Mouse (Mus musculus) kidney, adult 8-10 months (tissue): ENCODE data around the gene Adgrv1.

ENCODE experiments used
- DNase-seq, 2 experiments: peaks; one replicate each; pipeline ENCODE4 v3.0.0; 2022

Gene Adgrv1

DNA sequence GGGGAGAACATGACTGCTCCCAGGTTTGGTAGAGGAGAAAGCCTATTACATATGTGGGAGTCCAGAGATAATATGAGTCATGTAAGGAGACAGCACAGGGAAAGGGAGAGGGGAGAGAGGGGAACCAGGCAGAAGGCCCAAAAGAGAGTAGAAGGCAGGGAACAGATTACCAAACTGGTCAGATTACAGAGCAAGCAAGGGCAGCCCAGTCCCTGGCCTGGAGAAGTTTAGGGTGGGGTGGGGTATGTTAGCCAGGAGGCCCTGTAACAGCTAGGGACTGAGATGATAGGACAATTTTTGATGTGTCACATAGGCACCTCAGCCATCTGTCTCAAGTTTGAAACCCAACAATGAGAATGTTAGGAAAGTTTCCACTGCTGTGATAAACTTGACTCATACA, 498.5 kb downstream of the Adgrv1 start:
- no peak for DNase-seq

DNA sequence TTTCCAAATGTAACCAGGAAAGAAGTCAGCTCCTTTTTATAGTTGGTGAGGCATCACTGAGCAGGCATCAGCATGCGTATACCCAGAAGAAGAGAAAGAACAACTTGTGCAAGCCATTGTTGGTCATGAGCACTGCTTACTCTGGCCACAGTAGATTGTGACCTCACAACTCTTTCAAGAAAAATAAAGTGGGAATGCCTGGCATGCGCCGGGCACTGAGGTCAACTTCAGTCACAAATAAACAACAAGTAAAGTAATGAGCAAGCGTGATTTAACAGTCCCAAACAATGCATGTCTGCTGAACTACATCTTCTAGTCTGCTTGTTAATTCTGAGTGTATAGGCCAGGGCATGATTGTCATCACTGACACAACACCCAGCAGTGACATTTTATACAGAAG, 499.6 kb downstream of the Adgrv1 start:
- DNase-seq, result peak; percentile 29 to 38

DNA sequence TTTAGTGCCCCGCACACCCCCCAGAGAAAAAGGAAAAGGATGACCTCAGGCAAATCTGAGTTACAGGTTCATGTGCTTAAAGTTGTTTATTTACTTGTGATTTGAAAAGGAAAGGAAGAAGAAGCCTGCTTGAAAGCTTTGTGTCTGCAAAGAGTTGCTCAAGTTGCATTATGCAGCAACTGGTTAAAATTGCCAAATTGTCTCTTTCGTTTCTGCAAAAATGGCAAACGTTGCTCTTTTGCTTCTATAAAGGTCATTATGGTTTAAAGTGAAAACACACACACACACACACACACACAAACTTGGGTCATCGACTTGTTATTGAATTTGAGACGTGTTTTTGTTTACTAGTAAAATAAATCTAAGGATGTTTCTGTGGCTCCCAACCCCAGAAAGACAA, 500.3 kb downstream of the Adgrv1 start:
- no peak for DNase-seq

DNA sequence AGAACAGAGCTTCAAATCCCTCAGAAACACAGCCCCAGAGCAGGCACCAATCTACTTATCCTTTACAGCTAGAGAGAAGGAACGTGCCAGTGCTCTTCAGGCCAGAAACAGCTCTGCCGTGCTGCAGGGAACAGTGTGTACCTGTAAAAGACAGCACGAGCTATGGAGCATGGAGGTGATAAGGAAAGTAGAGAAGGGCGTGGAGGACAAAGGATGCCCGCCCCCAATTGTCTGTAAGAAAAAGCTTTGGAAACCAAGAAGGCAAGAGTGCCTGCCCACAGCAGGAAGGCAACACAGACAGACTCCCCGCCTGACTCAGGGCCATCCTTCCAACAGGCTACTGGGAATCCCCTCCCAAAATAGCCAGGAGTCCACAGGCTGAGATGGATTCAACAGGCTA, 501.1 kb downstream of the Adgrv1 start:
- no peak for DNase-seq

DNA sequence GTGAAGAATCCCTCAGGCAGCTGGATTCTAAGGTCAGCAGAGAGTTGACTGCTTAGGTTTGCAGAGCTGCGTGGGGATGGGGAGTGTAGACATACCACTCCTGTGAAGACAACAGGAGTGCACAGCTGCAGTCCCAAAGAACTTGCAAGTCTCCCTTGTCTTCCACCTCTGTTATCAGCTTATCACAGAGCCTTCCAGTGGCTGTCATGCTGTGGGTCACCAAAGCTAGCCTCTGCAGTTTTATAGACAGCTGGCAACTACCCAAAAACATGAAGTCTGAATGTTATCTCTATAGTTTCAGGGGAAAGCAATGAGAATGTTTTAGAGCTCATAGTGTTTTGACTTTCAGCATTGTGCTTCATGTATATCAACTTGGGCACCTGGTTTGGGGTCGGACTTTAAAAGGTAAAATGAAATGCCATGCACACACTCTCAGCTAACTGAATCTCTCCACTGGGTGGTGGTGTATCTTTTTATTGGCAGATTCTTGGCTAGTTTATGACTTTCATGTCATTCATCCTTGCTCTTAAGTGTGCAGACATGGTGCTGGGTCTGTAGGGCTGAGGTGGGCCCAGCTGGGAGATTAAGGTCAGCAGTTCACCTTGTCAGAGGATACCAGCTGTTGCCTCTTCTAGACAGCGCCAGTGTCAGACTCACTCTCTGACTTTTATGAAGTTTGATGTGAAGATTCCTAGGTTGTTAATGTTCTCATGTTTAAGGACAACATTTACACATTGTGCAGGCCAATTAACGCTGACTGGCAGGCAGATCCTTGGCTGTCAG, 502.0 kb downstream of the Adgrv1 start:
- DNase-seq, result no peak

DNA sequence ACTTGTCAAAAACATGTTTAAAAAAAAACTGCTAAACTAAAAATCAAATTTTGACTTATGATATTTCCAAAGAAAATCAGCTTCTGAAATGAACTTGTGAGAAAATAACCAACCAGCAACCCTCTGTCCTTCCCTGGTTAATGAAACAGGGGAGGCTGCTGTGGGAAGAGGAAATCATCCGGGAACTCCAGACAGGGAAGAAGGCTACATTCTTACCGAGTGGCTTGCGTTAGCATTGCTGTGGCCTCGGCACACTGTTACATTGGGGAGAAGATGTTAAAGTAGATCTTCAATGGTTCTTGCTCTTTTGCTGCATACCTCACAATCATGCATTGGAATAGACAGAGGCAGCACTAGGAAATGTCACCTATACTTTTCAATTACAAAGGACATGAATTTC, 507.1 kb downstream of the Adgrv1 start:
- no peak for DNase-seq

DNA sequence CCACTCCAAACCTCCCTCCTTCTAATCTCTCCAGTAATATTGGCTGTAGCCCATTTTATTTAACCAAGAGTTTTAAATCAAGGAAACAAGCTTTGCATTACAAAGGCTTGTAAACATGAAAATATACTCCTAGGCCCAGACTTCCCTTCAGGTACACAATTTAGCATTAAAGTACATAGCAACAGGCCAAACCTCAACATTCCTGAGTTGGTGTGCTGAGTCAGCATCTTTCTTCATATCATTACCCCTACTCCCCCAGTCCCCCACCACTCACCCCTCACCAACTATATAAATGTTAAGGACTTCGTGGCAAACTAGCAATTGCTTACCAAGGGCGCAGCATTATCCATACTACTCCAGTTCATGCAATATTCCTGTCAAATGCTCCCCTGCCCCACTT, 510.7 kb downstream of the Adgrv1 start:
- no peak for DNase-seq

DNA sequence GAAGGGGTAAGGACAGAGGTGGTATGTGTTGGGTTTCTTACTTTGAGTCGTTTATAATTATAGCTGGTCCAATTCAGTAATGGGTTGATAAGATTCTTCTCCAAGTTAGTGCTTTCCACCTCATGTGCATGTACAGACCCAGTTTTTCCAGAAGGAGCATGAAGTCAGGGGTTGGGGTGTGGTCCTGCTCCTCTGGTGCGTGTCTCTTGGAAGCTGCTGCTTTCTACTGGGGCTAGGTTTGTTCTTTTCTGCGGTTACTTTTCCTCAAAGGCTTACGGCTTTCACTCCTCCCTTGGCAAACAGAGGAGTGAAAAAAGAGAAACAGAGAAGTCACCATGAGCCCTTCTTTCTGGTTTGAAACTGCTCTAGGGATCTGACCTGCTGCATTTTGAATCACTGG, 522.5 kb downstream of the Adgrv1 start:
- no peak for DNase-seq

DNA sequence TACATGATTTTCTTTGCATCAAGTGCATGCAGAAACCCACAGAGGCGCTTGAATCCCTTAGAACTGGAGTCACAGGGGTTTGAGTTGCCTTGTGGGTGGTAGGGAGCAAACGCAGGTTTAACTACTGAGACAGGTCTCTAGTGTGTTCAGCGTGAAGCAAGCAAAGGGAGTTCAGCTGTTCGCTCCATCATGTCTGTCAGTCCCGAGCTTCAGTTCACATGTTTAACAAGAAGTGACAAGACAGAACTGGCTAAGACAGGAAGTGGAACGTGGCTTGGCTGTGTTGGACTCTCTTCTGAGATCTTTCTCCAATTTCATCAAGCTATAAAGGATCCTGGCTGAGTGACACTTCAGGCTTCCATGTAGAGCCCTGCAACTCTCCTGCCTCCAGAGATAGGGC, 523.3 kb downstream of the Adgrv1 start:
- no peak for DNase-seq

DNA sequence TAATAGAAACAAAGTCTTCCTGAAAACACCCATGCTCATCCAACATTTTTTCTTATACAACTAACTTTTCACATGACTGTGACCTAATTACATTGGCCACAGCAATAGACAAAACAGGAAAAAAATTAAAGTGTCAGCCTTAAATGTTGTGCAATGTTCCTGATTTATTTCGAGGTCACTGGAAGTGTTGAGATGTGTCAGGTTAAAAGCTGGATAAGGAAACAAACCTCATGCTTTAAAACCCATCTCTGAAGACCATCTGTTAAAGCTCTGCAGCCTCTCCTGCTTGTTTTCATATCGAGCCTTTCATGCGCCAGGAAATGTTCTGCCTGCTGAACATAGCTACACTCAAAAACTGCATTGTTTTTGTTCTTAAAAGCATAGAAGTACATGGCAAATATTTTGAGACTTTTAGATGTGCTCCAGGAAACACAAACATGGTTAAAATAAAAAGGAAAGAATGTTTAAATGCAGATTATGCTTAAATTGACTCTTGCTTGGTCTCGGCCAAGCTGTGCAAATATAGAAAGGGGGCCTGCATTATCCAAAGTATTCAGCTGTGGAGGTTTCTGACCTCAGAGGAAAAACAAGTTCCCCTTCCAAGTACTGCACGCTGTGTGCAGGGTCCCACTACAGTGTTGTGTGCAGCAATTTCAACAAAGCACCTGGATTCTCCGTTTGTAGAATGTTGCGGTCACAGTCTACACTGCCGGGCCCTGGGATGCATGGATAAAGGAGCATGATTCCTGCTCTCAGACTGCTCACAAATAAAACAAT, 524.2 kb downstream of the Adgrv1 start:
- DNase-seq, result peak in 1 of 2 experiments; percentile 23

DNA sequence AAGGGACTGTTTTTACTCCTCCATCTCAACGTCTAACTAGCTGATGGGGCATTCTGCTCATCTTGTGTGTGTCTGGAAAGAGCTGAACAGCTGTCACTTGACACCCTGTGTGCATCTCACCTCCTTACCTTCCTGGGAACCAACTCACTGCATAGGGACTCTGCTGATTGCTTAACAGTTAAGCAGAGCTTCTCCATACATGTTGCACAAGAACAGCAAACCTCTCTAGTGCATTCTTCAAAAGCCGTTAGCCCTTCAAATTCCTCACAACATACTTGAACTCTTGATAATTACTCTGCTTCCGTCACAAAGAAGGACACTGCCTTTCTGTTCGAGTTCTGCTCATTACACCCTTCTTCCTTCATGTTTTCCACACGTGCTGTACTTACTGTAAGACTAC, 525.5 kb downstream of the Adgrv1 start:
- no peak for DNase-seq

DNA sequence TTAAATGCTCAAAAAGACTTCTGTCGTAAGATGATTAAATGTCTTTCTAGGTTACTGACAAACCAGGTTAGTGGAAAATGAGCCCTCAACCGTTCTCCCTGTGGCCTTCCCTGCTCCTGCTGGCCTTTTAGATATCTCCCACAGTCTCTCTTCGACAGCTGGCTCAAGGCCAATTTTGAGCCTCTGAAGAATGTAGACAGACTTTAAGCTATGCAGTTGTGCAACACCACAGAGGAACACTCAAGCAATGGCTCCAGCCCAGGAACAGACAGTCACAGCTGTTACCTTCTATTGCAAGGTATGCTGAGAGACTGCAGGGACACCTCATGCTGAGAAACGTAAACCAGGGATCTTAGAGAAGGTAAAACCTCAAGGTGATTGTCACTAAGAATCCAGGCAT, 529.2 kb downstream of the Adgrv1 start:
- peak; percentile 42 to 50 for DNase-seq

DNA sequence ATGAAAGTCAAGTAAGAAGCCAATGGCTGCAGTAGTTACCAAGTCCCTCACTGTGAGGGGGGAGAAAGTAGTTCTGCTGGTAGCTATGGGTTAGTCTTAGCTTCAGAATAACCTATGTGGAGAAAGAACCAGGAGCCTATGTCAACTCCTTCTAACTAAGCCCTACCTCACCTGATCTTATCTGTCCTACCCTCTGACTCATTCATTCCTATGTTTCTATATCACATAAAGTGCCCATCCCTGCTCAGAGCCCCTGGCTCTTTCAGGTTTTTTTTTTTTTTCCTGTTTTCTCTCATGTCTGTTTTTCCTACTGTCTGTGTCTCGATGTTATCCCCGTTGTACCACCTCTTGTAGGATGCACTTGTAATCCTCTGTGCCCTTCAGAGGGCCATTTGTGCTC, 536.5 kb downstream of the Adgrv1 start:
- DNase-seq, result no peak

DNA sequence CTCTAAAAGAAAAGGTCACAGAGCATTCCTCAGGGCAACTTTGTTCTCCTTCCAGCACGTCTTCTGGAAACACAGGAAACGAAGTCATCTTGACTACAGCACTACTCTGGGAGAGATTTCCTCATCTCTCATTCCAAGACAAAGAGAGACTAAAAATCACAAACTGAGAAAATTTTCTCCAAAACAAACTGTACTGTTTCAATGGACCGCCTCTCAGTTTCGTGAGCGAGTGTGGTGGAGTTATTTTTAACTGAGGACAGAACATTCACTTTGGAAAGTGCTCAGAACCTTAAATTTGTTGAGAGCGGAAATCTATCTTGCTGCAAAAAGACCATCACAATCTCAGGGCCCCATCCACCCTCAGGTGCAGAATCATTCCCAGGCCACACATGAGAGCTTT, 538.4 kb downstream of the Adgrv1 start:
- DNase-seq, result no peak

DNA sequence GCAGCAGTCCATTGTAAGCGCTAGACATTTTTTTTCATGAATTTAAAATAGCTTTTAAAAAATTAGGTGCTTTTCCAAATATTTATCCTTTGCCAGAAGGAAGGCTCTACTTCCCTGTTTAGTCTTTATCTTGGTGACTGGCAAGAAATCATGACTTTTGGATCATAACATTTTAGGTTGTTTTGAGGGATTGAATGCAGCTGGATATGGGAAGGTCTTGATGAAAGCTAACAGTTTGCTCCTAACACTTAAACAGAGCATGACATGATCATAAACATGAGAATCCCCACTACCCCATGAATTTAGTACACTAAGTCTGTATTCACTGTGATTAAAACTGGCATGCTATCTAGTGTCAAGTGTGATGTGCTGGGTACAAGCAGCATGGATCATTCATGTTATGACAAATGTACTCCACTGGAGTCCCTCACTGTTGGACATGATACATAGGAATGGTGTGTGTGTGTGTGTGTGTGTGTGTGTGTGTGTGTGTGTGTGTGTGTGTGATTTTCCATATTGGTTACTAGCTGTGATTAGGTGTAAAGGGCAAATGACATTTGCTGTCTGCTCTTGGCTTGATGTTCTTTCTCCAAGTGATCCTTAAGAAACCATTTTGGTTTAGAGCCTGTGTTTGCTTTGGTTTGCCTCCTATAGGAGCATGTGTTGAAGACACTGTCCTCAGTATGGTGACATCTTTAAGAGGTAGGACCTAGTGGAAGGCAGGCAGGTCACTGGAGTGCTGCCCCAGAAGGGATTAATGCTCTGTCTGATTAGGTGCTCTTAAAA, 542.7 kb downstream of the Adgrv1 start:
- no peak for DNase-seq

DNA sequence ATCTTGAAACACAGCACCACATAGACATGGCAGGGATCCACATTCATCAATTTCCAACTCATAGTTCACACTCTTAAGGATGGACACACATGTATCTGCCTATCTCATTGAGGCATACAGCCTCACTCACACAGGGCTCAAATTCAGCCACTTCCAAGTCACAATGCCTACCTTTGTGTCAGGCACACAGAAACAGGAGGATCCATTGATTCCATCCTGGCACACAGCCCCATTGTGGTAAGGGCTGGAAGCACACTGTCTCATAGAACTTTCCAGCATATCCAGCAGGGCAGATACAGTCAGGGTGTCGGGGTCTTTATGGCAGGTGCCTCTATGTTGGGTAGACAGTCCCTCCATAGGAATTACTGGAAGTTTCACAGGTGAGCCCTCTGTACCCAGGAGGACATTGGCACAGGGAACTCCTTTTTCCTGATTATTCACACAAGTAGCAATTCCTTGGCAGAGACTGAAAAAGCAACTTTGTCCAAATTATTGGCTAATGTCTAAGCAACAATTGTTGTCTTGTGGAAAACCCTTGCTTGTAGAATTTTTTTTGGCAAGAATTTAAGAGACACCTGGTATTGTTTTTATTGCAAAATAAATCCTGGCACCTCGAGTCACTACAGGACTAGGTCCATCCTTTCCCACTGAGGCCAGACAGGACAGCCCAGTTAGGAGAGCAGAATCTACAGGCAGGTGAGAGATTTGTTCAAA, 545.8 kb downstream of the Adgrv1 start:
- DNase-seq, result no peak

DNA sequence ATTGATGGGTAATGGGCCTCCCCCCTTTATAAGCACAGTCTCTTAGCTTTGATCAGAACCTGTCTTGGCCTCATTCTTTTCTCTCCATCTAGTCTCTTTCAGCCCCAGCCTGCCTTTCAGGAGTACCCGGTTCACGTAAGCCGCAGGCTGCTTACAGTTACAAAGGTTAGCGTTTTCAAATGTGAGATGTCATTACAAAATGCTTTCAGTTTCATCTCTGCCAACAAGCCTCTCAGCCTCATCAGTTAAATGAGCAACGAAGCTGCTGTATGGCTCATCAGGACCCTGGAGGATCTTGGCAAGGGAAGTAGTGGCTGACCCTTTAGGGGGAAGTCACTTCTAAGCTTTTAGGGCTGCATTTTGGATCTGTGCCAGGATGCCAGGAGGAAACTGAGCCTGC, 560.7 kb downstream of the Adgrv1 start:
- DNase-seq, result no peak

DNA sequence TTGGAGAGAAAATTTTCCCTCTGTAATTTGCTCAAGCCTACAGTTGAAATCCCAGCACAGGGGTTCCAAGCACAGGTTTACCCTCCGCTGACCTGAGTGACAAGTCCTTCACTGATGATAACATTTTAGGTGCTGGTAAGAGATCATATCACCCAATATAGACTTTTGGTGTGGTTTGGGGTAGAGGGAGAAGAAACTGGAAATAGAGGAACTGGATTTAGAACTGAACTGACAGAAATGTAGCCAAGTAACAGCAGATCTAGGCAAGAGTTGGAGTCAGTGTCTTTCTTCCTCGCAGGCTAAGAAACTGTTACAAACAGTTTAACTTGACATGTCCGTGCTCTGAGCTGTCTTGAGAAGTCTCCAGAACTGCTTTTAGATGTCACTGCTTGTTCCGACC, 581.5 kb downstream of the Adgrv1 start:
- no peak for DNase-seq

DNA sequence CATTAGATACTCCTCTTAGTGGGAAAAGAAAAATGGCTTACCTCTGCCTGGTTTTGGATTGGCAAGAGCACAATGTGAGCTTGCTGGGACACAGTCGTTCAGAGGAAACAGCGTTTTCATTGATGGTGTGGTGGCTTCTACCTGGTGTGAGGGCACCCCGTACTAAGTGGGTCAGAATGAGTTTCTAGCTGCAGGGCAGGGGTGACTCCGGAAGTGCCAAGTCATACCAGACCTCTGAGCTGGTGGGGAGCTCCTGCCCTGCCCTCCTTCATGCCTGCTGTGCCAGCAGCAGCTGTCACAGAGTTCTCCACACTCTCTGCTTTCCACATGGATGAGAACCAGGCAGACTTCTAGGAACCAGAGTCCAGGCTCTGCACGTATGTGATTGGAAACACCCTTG, 582.0 kb downstream of the Adgrv1 start:
- DNase-seq, result peak; percentile 4 to 11

DNA sequence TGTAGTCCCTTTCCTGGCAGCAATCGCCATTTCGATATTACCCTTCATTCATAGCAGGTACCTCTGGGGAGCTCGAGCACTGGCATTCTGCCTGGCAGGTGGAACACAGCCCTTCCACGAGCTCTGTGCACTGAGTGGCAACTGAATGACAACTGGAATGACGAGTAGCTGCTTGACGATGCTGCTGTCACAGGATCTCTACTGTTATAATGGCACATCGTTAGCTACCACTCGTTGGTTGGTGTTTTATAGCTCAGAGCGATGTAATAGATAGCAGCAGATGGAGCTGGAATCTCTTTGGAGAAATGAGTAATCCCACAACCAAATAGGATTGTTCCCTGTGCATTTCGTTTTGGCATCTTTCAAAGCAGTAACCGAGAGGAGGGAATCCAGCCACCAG, 587.6 kb downstream of the Adgrv1 start:
- no peak for DNase-seq
